Mouse (Mus musculus) ovary, adult 2 months (tissue): Measurements from ENCODE around the gene Zfand2a. TPM values are rescaled to one million over a fixed set of nuclear protein-coding genes. Genes with fewer than 3 reads are reported as not detected.

Experiments
- polyA plus RNA-seq: library from polyadenylated mRNA; depleted of rRNA; stranded (reverse); fragments of >200 nt; gene quantifications from 2 replicates; pipeline ENCODE4 v1.2.3, GENCODE M21; 2012; rRNA removed

Zfand2a gene
- polyA plus RNA-seq, result 10.3 and 16.7 TPM in 2 replicates

DNA sequence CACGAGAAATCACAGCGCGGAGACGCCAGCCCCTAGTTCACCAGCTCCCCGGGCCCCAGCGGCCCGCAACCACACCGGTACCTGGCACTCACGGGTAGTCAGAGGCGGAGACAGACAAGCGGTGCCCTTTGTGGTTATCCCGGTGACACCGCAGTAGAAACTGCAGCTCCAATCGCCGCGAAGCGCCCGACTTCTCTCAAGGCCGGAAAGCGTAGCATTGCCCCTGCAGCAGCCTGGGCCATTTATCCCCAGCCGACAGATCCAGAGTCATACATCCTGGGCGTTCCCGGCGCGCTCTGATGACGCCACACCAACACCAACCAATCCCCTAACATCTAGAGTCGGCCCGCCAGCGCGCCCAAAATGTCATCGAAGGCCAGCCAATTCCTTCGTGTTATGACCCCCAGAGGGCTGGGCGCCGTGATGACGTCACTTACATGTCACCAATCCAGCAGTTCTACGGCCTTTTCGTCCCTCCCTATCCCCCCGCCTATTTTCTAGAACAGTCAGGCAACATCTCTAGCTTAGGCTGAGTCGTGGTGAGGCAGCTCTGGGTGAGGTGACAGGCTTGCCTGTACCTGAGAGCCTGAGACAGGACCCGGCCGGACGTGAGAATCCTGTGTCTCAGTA is at the start of gene Zfand2a:
Gene Zfand2a, minus strand, starts transcription at position 365 of the 630 bp plus-strand sequence.

DNA sequence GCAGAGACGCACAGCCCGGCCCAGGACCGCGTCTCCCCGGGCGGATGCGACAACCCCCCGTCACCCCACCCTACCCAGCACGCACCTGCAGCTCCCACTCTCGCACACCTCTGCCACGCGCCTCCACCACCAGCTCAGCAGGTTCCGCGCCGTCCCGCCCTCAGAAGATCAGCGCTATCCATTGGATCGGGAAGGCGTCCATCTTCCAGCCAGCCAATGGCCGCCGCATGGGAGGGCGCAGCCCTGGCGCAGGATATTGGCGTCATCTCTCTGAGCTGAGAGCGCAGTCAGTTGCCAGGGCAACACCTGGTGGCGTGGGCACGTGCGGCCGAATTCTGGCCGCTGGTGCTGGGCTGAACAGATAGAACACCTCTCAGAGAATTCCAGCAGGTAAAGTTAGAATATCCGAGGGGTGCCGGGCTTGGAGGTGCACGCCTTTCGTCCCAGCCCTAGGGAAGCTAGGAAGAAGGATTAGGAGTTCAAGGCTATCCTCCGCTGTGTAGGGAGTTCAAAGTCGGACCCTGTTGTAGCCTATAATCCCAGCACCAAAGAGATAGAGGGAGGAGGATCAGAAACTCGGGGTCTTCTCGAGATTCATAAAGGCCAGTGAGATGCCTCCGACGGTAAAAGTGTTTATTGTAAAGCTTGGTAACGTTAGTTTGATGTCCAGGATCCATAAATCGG is 23.8 kb downstream of the Zfand2a start, which contains the start of gene 3110082I17Rik:
Gene 3110082I17Rik, minus strand, starts transcription at position 144 of the 684 bp plus-strand sequence.

DNA sequence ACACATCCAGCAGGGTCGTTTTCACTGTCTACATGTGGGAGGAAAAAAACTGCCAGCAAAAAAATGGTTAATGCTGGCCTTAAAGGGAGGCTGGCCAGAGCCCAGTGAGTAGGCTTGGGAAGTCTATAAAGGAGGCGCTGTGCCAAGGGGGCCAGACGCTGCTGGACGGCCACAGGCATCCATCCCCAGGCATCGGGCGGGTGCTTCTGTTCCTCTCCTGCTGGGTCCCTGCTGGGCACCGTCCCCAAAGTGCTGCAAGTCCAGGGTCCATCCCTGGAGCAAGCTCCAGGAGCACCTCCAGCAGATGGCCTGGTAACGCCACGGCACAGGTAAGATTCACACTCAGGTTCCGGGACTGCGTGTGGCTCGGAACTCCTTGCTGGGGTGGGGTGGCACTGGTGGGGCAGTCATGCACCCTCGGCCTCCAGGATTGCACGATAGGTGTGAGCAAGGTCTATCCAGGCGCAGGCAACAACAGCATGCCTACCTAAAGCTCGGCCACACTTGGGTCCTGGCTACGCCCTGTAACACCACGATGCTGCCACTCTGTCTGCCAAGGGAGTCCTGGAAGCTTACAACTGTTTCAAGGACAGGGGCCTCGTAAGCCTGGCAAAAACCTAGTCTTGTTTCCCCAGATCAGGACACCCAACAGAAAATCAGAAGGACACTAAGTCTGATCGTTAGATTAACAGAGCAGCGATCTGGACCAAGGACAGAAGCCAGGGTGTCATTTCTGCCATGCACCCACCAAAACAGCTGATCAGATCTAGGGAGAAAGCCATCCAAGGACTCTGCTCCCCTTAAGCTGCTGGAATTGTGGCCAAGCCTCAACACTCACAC is 61.1 kb downstream of the Zfand2a start, which contains the start of gene Gper1:
Gene Gper1, plus strand, starts transcription at position 126 of the 840 bp plus-strand sequence.

Other genes starting within 250 kb of the Zfand2a start
- gene Get4, start 232.2 kb downstream of the Zfand2a start, polyA plus RNA-seq, result 306 and 544 TPM in 2 replicates
- gene Adap1, start 158.9 kb downstream of the Zfand2a start, polyA plus RNA-seq, result 6.9 and 7.4 TPM in 2 replicates
- gene Cox19, start 133.1 kb downstream of the Zfand2a start, polyA plus RNA-seq, result 56.4 and 75.0 TPM in 2 replicates
- gene Cyp2w1, start 131.9 kb downstream of the Zfand2a start, polyA plus RNA-seq, result 0.50 and 1.6 TPM in 2 replicates
- gene Gpr146, start 106.9 kb downstream of the Zfand2a start, polyA plus RNA-seq, result 30.7 and 31.7 TPM in 2 replicates
- 1.5 and 2.4 TPM in 2 replicates for gene C130050O18Rik, start 79.3 kb downstream of the Zfand2a start, polyA plus RNA-seq
- gene Gper1, start 61.4 kb downstream of the Zfand2a start, polyA plus RNA-seq, result 4.0 and 5.0 TPM in 2 replicates
- gene 3110082I17Rik, start 24.0 kb downstream of the Zfand2a start, polyA plus RNA-seq, result 18.3 and 24.8 TPM in 2 replicates
- gene Uncx, start 58.9 kb upstream of the Zfand2a start, polyA plus RNA-seq, result not detected in 2 replicates